Mouse (Mus musculus): ENCODE results near the gene Zfp804a.

Gene Zfp804a

GRCm38 (mm10) chr2:82053185-82053891, at the start of gene Zfp804a:
Gene Zfp804a, plus strand, starts transcription at chr2:82053222.
- peak; percentile 67 for DNase-seq

GRCm38 (mm10) chr2:82051635-82052034, 1.4 kb upstream of the Zfp804a start:
- no peak for DNase-seq

- DNase-seq, result peak; percentile 60
Measured at GRCm38 (mm10) chr2:82052338-82053184, 461 bp upstream of the Zfp804a start.

GRCm38 (mm10) chr2:82054446-82054845, 1.4 kb downstream of the Zfp804a start:
- no peak for DNase-seq

- no peak for DNase-seq
Measured at GRCm38 (mm10) chr2:82064671-82065070, 11.6 kb downstream of the Zfp804a start.

- DNase-seq, result no peak
Measured at GRCm38 (mm10) chr2:82067912-82068311, 14.9 kb downstream of the Zfp804a start.

GRCm38 (mm10) chr2:82069172-82069571, 16.1 kb downstream of the Zfp804a start:
- DNase-seq, result no peak

GRCm38 (mm10) chr2:82076883-82077282, 23.9 kb downstream of the Zfp804a start:
- no peak for DNase-seq

GRCm38 (mm10) chr2:82078287-82078994, 25.4 kb downstream of the Zfp804a start:
- no peak for DNase-seq

- DNase-seq, result no peak
Measured at GRCm38 (mm10) chr2:82080678-82081077, 27.7 kb downstream of the Zfp804a start.

- no peak for DNase-seq
Measured at GRCm38 (mm10) chr2:82113148-82113547, 60.1 kb downstream of the Zfp804a start.

GRCm38 (mm10) chr2:82113650-82114049, 60.6 kb downstream of the Zfp804a start:
- DNase-seq, result no peak

- no peak for DNase-seq
Measured at GRCm38 (mm10) chr2:82119577-82119976, 66.6 kb downstream of the Zfp804a start.

- DNase-seq, result no peak
Measured at GRCm38 (mm10) chr2:82178693-82179092, 125.7 kb downstream of the Zfp804a start.

- DNase-seq, result no peak
Measured at GRCm38 (mm10) chr2:82181010-82181409, 128.0 kb downstream of the Zfp804a start.

GRCm38 (mm10) chr2:82199901-82200300, 146.9 kb downstream of the Zfp804a start:
- no peak for DNase-seq

- no peak for DNase-seq
Measured at GRCm38 (mm10) chr2:82200616-82201015, 147.6 kb downstream of the Zfp804a start.

- DNase-seq, result no peak
Measured at GRCm38 (mm10) chr2:82210605-82211004, 157.6 kb downstream of the Zfp804a start.

- no peak for DNase-seq
Measured at GRCm38 (mm10) chr2:82211972-82212371, 158.9 kb downstream of the Zfp804a start.

GRCm38 (mm10) chr2:82217873-82218272, 164.9 kb downstream of the Zfp804a start:
- DNase-seq, result no peak

GRCm38 (mm10) chr2:82246020-82246419, 193.0 kb downstream of the Zfp804a start:
- no peak for DNase-seq

- no peak for DNase-seq
Measured at GRCm38 (mm10) chr2:82246902-82247522, 194.0 kb downstream of the Zfp804a start.

- DNase-seq, result no peak
Measured at GRCm38 (mm10) chr2:82253382-82253781, 200.4 kb downstream of the Zfp804a start.

Data from cerebellum, adult 11 months (tissue).